Mouse (Mus musculus): ENCODE results near the gene Tmc7. TPM values are rescaled to one million over a fixed set of nuclear protein-coding genes. Genes with fewer than 3 reads are reported as not detected.

The Tmc7 gene
- polyA plus RNA-seq, 1 experiment from 2014 or later = 1.9 TPM

DNA sequence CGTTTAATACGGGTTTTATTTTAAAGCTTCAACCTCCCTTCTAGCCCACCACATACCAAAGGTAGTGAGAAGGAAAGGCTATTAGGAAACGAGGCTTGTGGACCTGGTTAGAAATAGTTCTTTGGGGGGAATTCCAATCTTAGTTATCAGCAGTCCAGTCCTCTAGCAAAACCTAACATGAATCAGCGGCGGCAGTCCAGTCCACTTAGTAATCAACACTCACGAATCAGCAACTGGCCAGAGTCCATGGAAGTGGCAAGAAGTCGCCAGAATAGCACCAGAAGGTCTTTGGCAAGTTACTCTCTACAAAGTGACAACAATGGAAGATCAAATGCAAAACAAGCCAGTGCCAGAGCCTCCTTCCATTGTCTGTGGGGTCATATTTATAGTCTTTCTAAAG is 76.0 kb downstream of the Tmc7 start:
- no peaks in the 10 kb centered on the region for H3K36me3 ChIP-seq (ENCODE audit: control insufficient read depth, insufficient read depth, low read length)
- no peak overlapping the region for H3K4me2 ChIP-seq
- no peak for ATAC-seq (replicated peaks; ENCODE audit: insufficient number of reproducible peaks, low FRiP score, low TSS enrichment)
- no peaks in the 10 kb centered on the region; the same call in 1 of the 2 replicates for H3K4me1 ChIP-seq (ENCODE audit: control insufficient read depth, insufficient read depth, low read length)
- H3K9ac ChIP-seq (ENCODE audit: low read depth, low read length) = no peak overlapping the region
- H3K27me3 ChIP-seq (ENCODE audit: control insufficient read depth, insufficient read depth, low read length) = no peaks in the 10 kb centered on the region
- H3K27ac ChIP-seq (ENCODE audit: low read depth, low read length) = no peak overlapping the region
- H3K4me3 ChIP-seq (ENCODE audit: low read depth, low read length) = no peak overlapping the region
- no peaks in the 10 kb centered on the region for H3K9me3 ChIP-seq (replicated peaks; ENCODE audit: control insufficient read depth, low read length)
- WGBS (ENCODE audit: insufficient replicate concordance) = 45% methylated on average over 7 of the region's 7 CpGs

- Histone ChIP-seq H3K27me3 (ENCODE audit: control insufficient read depth, insufficient read depth, low read length) (no peaks in the 10 kb centered on the region), H3K36me3 (ENCODE audit: control insufficient read depth, insufficient read depth, low read length) (no peaks in the 10 kb centered on the region), H3K27ac (ENCODE audit: low read depth, low read length) (no peak overlapping the region), H3K4me1 (ENCODE audit: control insufficient read depth, insufficient read depth, low read length) (no peaks in the 10 kb centered on the region; the same call in 1 of the 2 replicates), H3K9me3 (replicated peaks; ENCODE audit: control insufficient read depth, low read length) (no peaks in the 10 kb centered on the region), H3K4me2 (no peak overlapping the region), H3K9ac (ENCODE audit: low read depth, low read length) (no peak overlapping the region), H3K4me3 (ENCODE audit: low read depth, low read length) (no peak overlapping the region)
- ATAC-seq (replicated peaks; ENCODE audit: insufficient number of reproducible peaks, low FRiP score, low TSS enrichment) = no peak
- WGBS (ENCODE audit: insufficient replicate concordance) = 68% methylated on average over 4 of the region's 4 CpGs
Observed at GRCm38 (mm10) chr7:118503844-118504243, 80.7 kb downstream of the Tmc7 start.

DNA sequence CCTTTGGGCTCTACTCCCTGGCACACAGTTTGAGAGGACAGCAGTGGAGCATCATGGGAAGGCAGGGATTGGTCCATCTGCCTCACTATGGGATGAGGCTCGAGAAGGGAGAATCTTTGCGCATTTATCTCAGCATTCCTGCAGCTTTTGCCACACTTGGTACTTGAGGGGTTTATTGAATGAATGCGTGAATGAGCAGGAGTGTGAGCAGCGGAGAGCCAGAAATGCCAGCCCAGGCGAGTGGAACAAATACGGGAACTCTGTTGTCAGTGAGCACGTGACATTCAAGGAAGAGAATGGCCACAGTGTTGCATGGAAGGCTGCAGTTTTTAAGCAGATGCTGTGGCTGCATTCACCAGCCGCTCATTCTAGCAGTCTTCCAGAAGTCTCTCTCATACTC is 82.2 kb downstream of the Tmc7 start:
- H3K4me2 ChIP-seq = no peak overlapping the region
- no peak for ATAC-seq (replicated peaks; ENCODE audit: insufficient number of reproducible peaks, low FRiP score, low TSS enrichment)
- H3K9me3 ChIP-seq (replicated peaks; ENCODE audit: control insufficient read depth, low read length) = no peaks in the 10 kb centered on the region
- 73% methylated on average over 8 of the region's 8 CpGs for WGBS (ENCODE audit: insufficient replicate concordance)
- H3K36me3 ChIP-seq (ENCODE audit: control insufficient read depth, insufficient read depth, low read length) = no peaks in the 10 kb centered on the region
- H3K9ac ChIP-seq (ENCODE audit: low read depth, low read length) = no peak overlapping the region
- no peak overlapping the region for H3K4me3 ChIP-seq (ENCODE audit: low read depth, low read length)
- no peaks in the 10 kb centered on the region for H3K4me1 ChIP-seq (ENCODE audit: control insufficient read depth, insufficient read depth, low read length)
- no peaks in the 10 kb centered on the region for H3K27me3 ChIP-seq (ENCODE audit: control insufficient read depth, insufficient read depth, low read length)
- no peak overlapping the region for H3K27ac ChIP-seq (ENCODE audit: low read depth, low read length)

DNA sequence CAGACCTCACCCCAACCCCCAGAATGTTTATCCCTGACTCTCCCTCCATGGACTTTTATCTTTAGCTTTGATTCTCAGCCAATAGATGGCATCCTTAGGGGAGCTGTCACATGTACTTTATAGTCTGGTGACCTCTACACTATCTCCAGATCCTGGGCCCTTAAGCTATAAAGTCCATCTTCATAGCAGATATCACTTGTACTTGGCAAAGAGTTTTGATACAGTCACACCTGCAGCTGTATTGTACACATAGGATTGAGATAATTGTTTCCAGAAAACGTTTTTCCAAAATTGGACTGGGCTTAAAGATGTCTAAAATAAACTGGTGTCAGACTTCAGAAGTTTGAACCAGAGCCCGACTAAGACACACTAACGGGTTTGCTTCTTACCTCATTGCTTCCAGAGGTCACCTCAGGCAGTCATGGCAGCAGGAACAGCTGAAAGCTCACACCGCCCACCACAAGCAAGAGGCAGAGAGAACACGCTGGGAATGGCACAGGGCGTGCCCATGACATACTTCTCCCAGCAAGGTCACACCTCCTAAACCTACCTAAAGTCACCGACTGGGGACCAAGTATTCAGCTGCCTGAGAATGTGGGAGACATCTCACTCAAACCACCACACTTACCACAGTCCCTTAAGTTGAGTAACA is 84.6 kb downstream of the Tmc7 start:
- Histone ChIP-seq H3K4me2 (no peak overlapping the region), H3K27ac (ENCODE audit: low read depth, low read length) (no peak overlapping the region), H3K9ac (ENCODE audit: low read depth, low read length) (no peak overlapping the region), H3K4me3 (ENCODE audit: low read depth, low read length) (no peak overlapping the region), H3K36me3 (ENCODE audit: control insufficient read depth, insufficient read depth, low read length) (no peaks in the 10 kb centered on the region), H3K4me1 (ENCODE audit: control insufficient read depth, insufficient read depth, low read length) (no peaks in the 10 kb centered on the region), H3K27me3 (ENCODE audit: control insufficient read depth, insufficient read depth, low read length) (no peaks in the 10 kb centered on the region), H3K9me3 (replicated peaks; ENCODE audit: control insufficient read depth, low read length) (no peaks in the 10 kb centered on the region)
- WGBS (ENCODE audit: insufficient replicate concordance) = 61% methylated on average over 7 of the region's 7 CpGs
- ATAC-seq (replicated peaks; ENCODE audit: insufficient number of reproducible peaks, low FRiP score, low TSS enrichment) = no peak

DNA sequence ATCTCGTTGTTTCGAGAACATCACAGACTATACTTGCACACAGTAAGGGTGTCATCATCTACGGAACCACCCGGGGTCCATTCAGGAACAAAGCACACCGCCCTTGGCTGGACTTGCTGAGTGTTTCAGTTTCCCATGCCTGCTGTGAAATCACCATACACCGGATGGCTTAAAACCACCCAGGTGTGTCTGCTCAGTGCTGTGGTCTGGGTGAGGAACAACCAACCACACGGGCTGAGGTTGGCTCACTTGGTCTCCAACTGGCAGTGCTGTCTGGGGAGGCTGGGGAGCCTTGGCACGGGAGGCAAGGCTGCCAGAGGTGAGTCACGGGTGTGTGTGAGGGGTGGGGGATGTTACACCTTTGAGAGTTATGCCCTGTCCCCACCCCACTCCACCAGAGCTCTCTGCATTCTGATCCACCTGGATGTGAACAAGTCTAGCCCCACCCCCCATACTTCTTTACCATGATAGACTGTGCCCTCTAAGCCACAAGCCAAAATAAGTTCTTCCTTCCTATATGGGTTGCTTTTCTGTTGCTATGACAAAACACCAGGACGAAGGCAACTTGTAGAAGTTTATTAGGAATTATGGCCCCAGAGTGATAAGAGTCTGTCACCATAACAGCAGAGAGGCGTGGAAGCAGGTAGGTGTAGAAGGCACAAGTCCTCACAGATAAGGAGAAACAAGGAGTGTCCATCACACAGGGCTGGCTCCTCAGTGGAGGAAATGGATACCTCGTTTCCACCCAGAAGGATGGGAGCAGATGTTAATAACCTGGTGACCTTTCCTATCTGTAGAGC is 85.4 kb downstream of the Tmc7 start:
- H3K9ac ChIP-seq (ENCODE audit: low read depth, low read length) = no peak overlapping the region
- no peaks in the 10 kb centered on the region for H3K4me1 ChIP-seq (ENCODE audit: control insufficient read depth, insufficient read depth, low read length)
- 71% methylated on average over 12 of the region's 12 CpGs for WGBS (ENCODE audit: insufficient replicate concordance)

GRCm38 (mm10) chr7:118494892-118495579 is 89.5 kb downstream of the Tmc7 start:
- peaks cover 14% of the 10 kb centered on the region for H3K27me3 ChIP-seq (ENCODE audit: control insufficient read depth, insufficient read depth, low read length)
- ATAC-seq (replicated peaks; ENCODE audit: insufficient number of reproducible peaks, low FRiP score, low TSS enrichment) = no peak
- no peak overlapping the region for H3K4me3 ChIP-seq (ENCODE audit: low read depth, low read length)
- H3K4me2 ChIP-seq = no peak overlapping the region
- no peak overlapping the region for H3K9ac ChIP-seq (ENCODE audit: low read depth, low read length)
- WGBS (ENCODE audit: insufficient replicate concordance) = 76% methylated on average over 4 of the region's 4 CpGs
- no peak overlapping the region for H3K27ac ChIP-seq (ENCODE audit: low read depth, low read length)
- no peaks in the 10 kb centered on the region; the same call in 1 of the 2 replicates for H3K36me3 ChIP-seq (ENCODE audit: control insufficient read depth, insufficient read depth, low read length)
- H3K9me3 ChIP-seq (replicated peaks; ENCODE audit: control insufficient read depth, low read length) = no peaks in the 10 kb centered on the region
- H3K4me1 ChIP-seq (ENCODE audit: control insufficient read depth, insufficient read depth, low read length) = peaks cover 4% of the 10 kb centered on the region; the same call in 1 of the 2 replicates

More for the DNA sequence above, 85.4 kb downstream of the Tmc7 start:
- Histone ChIP-seq H3K4me2 (no peak overlapping the region), H3K27me3 (ENCODE audit: control insufficient read depth, insufficient read depth, low read length) (no peaks in the 10 kb centered on the region), H3K4me3 (ENCODE audit: low read depth, low read length) (no peak overlapping the region), H3K27ac (ENCODE audit: low read depth, low read length) (no peak overlapping the region), H3K36me3 (ENCODE audit: control insufficient read depth, insufficient read depth, low read length) (no peaks in the 10 kb centered on the region), H3K9me3 (replicated peaks; ENCODE audit: control insufficient read depth, low read length) (no peaks in the 10 kb centered on the region)
- ATAC-seq (replicated peaks; ENCODE audit: insufficient number of reproducible peaks, low FRiP score, low TSS enrichment) = no peak

DNA sequence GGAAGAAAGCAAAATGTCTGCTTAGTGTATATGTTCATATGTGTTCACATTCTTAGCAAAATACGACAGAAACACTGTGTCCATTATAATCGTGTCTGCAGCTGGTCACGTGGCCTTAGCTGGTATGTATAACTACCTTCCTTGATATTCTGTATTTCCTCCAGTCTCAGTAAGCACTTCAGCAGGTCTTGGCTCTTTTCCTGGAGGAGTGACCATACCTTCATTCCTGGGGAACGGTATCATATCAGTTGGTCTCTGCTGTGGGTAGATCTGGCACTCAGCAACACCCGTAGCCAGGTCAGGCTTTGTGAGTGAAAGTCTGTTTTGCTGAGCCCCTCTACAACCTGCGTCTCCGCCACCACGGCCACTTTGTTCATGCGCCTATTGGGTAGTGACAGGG is 90.6 kb downstream of the Tmc7 start:
- H3K4me3 ChIP-seq (ENCODE audit: low read depth, low read length) = no peak overlapping the region
- WGBS (ENCODE audit: insufficient replicate concordance) = 76% methylated on average over 9 of the region's 9 CpGs
- H3K9ac ChIP-seq (ENCODE audit: low read depth, low read length) = no peak overlapping the region
- no peaks in the 10 kb centered on the region for H3K9me3 ChIP-seq (replicated peaks; ENCODE audit: control insufficient read depth, low read length)
- peaks cover 21% of the 10 kb centered on the region for H3K27me3 ChIP-seq (ENCODE audit: control insufficient read depth, insufficient read depth, low read length)
- ATAC-seq (replicated peaks; ENCODE audit: insufficient number of reproducible peaks, low FRiP score, low TSS enrichment) = no peak
- H3K4me1 ChIP-seq (ENCODE audit: control insufficient read depth, insufficient read depth, low read length) = peaks cover 5% of the 10 kb centered on the region
- H3K36me3 ChIP-seq (ENCODE audit: control insufficient read depth, insufficient read depth, low read length) = no peaks in the 10 kb centered on the region; the same call in 1 of the 2 replicates
- H3K27ac ChIP-seq (ENCODE audit: low read depth, low read length) = no peak overlapping the region
- H3K4me2 ChIP-seq = no peak overlapping the region

GRCm38 (mm10) chr7:118491431-118492147 is 92.9 kb downstream of the Tmc7 start, which contains the start of gene Itpripl2:
Gene Itpripl2 (minus strand): TSS chr7:118491975.
- Histone ChIP-seq H3K9me3 (replicated peaks; ENCODE audit: control insufficient read depth, low read length) (no peaks in the 10 kb centered on the region), H3K36me3 (ENCODE audit: control insufficient read depth, insufficient read depth, low read length) (no peaks in the 10 kb centered on the region; the same call in 1 of the 2 replicates), H3K4me2 (peak within 1 kb of the TSS; percentile 87), H3K27me3 (ENCODE audit: control insufficient read depth, insufficient read depth, low read length) (peaks cover 23% of the 10 kb centered on the region), H3K27ac (ENCODE audit: low read depth, low read length) (peak within 1 kb of the TSS; percentile 85), H3K4me1 (ENCODE audit: control insufficient read depth, insufficient read depth, low read length) (peaks cover 12% of the 10 kb centered on the region), H3K4me3 (ENCODE audit: low read depth, low read length) (peak within 1 kb of the TSS; percentile 79), H3K9ac (ENCODE audit: low read depth, low read length) (peak within 1 kb of the TSS; percentile 93)
- peak; percentile 74 for ATAC-seq (replicated peaks; ENCODE audit: insufficient number of reproducible peaks, low FRiP score, low TSS enrichment)
- WGBS (ENCODE audit: insufficient replicate concordance) = 1% methylated on average over 55 of the region's 55 CpGs

Measured in heart, embryonic 11.5 days (tissue).